Mouse (Mus musculus) intestine, postnatal 0 days (tissue): ENCODE measurements around the gene Actrt2. TPM values are rescaled to one million over a fixed set of nuclear protein-coding genes. Genes with fewer than 3 reads are reported as not detected.

Experiments
- ATAC-seq: fragments of 200-750 bp; cut with Nextera tagmentation; 2 replicates; pipeline ENCODE4 v1.8.0; 2017; ENCODE audit warnings: mild to moderate bottlenecking, moderate TSS enrichment, moderate library complexity
- H3K27ac ChIP-seq: fragments of 300-500 bp; sonication (generic); 2 replicates; pipeline ENCODE4 v1.5.1; 2014; ENCODE audit warnings: mild to moderate bottlenecking, low read depth, low read length, moderate library complexity
- H3K27me3 ChIP-seq: fragments of 300-500 bp; sonication (generic); replicated peaks from 2 replicates; pipeline ENCODE4 v1.6.1; 2014; ENCODE audit warnings: low read length, mixed read lengths; ENCODE audit not compliant: control insufficient read depth, insufficient read depth
- H3K36me3 ChIP-seq: fragments of 300-500 bp; sonication (generic); 2 replicates; pipeline ENCODE4 v1.6.1; 2014; ENCODE audit warnings: mild to moderate bottlenecking, moderate library complexity; ENCODE audit not compliant: control insufficient read depth, insufficient read depth
- H3K4me1 ChIP-seq: fragments of 300-500 bp; sonication (generic); replicated peaks from 2 replicates; pipeline ENCODE4 v1.6.1; 2014; ENCODE audit warnings: antibody characterized with exemption, low read length, mixed read lengths; ENCODE audit not compliant: control insufficient read depth, insufficient read depth
- H3K4me2 ChIP-seq: fragments of 300-500 bp; sonication (generic); replicated peaks from 2 replicates; pipeline ENCODE4 v1.6.1; 2014; ENCODE audit warnings: low read depth, mild to moderate bottlenecking, moderate library complexity
- H3K4me3 ChIP-seq: fragments of 300-500 bp; sonication (generic); 2 replicates; pipeline ENCODE4 v1.5.1; 2014; ENCODE audit warnings: low read depth, low read length
- H3K9ac ChIP-seq: fragments of 300-500 bp; sonication (generic); 2 replicates; pipeline ENCODE4 v1.6.1; 2014; ENCODE audit warnings: mild to moderate bottlenecking, low read depth, low read length
- H3K9me3 ChIP-seq: fragments of 300-500 bp; sonication (generic); 2 replicates; pipeline ENCODE4 v1.6.1; 2016; ENCODE audit warnings: mixed run types; ENCODE audit not compliant: control insufficient read depth
- CTCF ChIP-seq: sonication (generic); IDR thresholded peaks from 2 replicates; pipeline ENCODE4 v1.5.1; 2016; ENCODE audit warnings: low read depth, mild to moderate bottlenecking, control low read depth, antibody characterized with exemption, moderate library complexity
- WGBS: fragments of 180-500 bp; shearing (Covaris S2); extraction: QIAGEN DNeasy Blood & Tissue Kit; methylation state at CpG from one replicate; pipeline ENCODE4 v1.1.7; 2014; 5-methylcytosine and 5-hydroxymethylcytosine counted together
- polyA plus RNA-seq: library from polyadenylated mRNA; unstranded; fragments of >200 nt; fragmentation: Nextera tagmentation; extraction: Ambion mirVana; gene quantifications from 2 replicates; pipeline ENCODE4 v1.2.1, GENCODE M21; 2015

The Actrt2 gene
- polyA plus RNA-seq, 1 experiment from 2014 or later, result not detected

- 31% methylated on average over 20 of the region's 20 CpGs for WGBS
- no peak overlapping the region for H3K9ac ChIP-seq
- H3K27me3 ChIP-seq, result peaks cover 83% of the 10 kb centered on the region
- no peak overlapping the region for H3K4me3 ChIP-seq
- no peaks in the 10 kb centered on the region for H3K4me1 ChIP-seq
- TF ChIP-seq CTCF, result no peak
- no peak for ATAC-seq
- H3K36me3 ChIP-seq, result no peaks in the 10 kb centered on the region
- no peaks in the 10 kb centered on the region for H3K9me3 ChIP-seq
- H3K4me2 ChIP-seq, result no peak overlapping the region
- H3K27ac ChIP-seq, result no peak overlapping the region
These were observed 27.0 kb downstream of the Actrt2 start for GRCm38 (mm10) chr4:154640443-154641295.

- TF ChIP-seq CTCF, result no peak
- H3K9me3 ChIP-seq, result no peaks in the 10 kb centered on the region
- H3K9ac ChIP-seq, result no peak overlapping the region
- no peak overlapping the region for H3K4me3 ChIP-seq
- no peaks in the 10 kb centered on the region for H3K4me1 ChIP-seq
- no peak overlapping the region for H3K4me2 ChIP-seq
- WGBS, result 28% methylated on average over 13 of the region's 13 CpGs
- no peak for ATAC-seq
- H3K27ac ChIP-seq, result no peak overlapping the region
- H3K27me3 ChIP-seq, result peaks cover 86% of the 10 kb centered on the region
- H3K36me3 ChIP-seq, result no peaks in the 10 kb centered on the region
These were observed 27.9 kb downstream of the Actrt2 start for GRCm38 (mm10) chr4:154639591-154640442.

- Histone ChIP-seq H3K4me2 (0 out of 2 replicates have a peak overlapping the region, but pooled peaks have one; percentile 6), H3K9me3 (no peaks in the 10 kb centered on the region), H3K27ac (no peak overlapping the region), H3K36me3 (no peaks in the 10 kb centered on the region), H3K9ac (no peak overlapping the region), H3K27me3 (peaks cover 91% of the 10 kb centered on the region), H3K4me3 (no peak overlapping the region), H3K4me1 (no peaks in the 10 kb centered on the region)
- 14% methylated on average over 7 of the region's 7 CpGs for WGBS
- peak; percentile 67 for TF ChIP-seq CTCF
- ATAC-seq, result no peak
These were observed 28.5 kb downstream of the Actrt2 start for GRCm38 (mm10) chr4:154639126-154639525.

GRCm38 (mm10) chr4:154638320-154638886 is 29.3 kb downstream of the Actrt2 start:
- peak overlapping the region; percentile 82 for H3K4me3 ChIP-seq
- no peak for ATAC-seq
- no peak overlapping the region; the same call in 1 of the 2 replicates for H3K9ac ChIP-seq
- H3K9me3 ChIP-seq, result no peaks in the 10 kb centered on the region
- no peaks in the 10 kb centered on the region for H3K4me1 ChIP-seq
- no peaks in the 10 kb centered on the region for H3K36me3 ChIP-seq
- no peak overlapping the region for H3K27ac ChIP-seq
- 23% methylated on average over 15 of the region's 15 CpGs for WGBS
- TF ChIP-seq CTCF, result no peak
- peaks cover 87% of the 10 kb centered on the region for H3K27me3 ChIP-seq
- H3K4me2 ChIP-seq, result peak overlapping the region; percentile 92

GRCm38 (mm10) chr4:154637468-154638319 is 30.0 kb downstream of the Actrt2 start:
- peaks cover 87% of the 10 kb centered on the region for H3K27me3 ChIP-seq
- H3K9ac ChIP-seq, result peak overlapping the region; percentile 63
- ATAC-seq, result no peak
- peak overlapping the region; percentile 87 for H3K27ac ChIP-seq
- peak overlapping the region; percentile 92 for H3K4me2 ChIP-seq
- TF ChIP-seq CTCF, result no peak
- WGBS, result 2% methylated on average over 60 of the region's 73 CpGs
- H3K36me3 ChIP-seq, result no peaks in the 10 kb centered on the region
- peak overlapping the region; percentile 82 for H3K4me3 ChIP-seq
- no peaks in the 10 kb centered on the region for H3K4me1 ChIP-seq
- no peaks in the 10 kb centered on the region for H3K9me3 ChIP-seq
